Mouse (Mus musculus): ENCODE measurements at regions not wholly inside any gene's neighbourhood (a gene's known extent, or its start where the extent isn't known, plus 50 kb on each side); places are given as distances from the start of the nearest gene placed in this dataset.

- TF ChIP-seq CTCF (IDR thresholded peaks at IDR 0.05; ENCODE audit: control insufficient read depth, insufficient read depth, insufficient read length) = no peak
- TF ChIP-seq MYOD1 (IDR thresholded peaks at IDR 0.05; ENCODE audit: control insufficient read depth, insufficient read length, low read depth) = no peak
Observed at GRCm38 (mm10) chr8:25454972-25455371, 630.8 kb upstream of the Adam5 start.

All from C2C12 (cell line).